Mouse (Mus musculus) stomach, embryonic 14.5 days (tissue): ENCODE results near the gene Slc2a1. TPM values are rescaled to one million over a fixed set of nuclear protein-coding genes. Genes with fewer than 3 reads are reported as not detected.

Experiments
- ATAC-seq: fragments of 200-750 bp; cut with Nextera tagmentation; 2 replicates; pipeline ENCODE4 v1.8.0; 2017; ENCODE audit warnings: low read depth, moderate TSS enrichment; ENCODE audit not compliant: insufficient number of reproducible peaks, insufficient read depth, low FRiP score
- H3K27ac ChIP-seq: fragments of 300-500 bp; sonication (generic); 2 replicates; pipeline ENCODE4 v1.5.1; 2014; ENCODE audit warnings: mild to moderate bottlenecking, low read length, moderate library complexity, mixed read lengths
- H3K27me3 ChIP-seq: fragments of 300-500 bp; sonication (generic); 2 replicates; pipeline ENCODE4 v1.6.1; 2014; ENCODE audit warnings: low read length, control low read depth, mixed read lengths; ENCODE audit not compliant: control insufficient read depth, insufficient read depth
- H3K36me3 ChIP-seq: fragments of 300-500 bp; sonication (generic); 2 replicates; pipeline ENCODE4 v1.6.1; 2014; ENCODE audit warnings: mild to moderate bottlenecking, control low read depth, low read length, moderate library complexity, mixed read lengths; ENCODE audit not compliant: control insufficient read depth, insufficient read depth
- H3K4me1 ChIP-seq: fragments of 300-500 bp; sonication (generic); 2 replicates; pipeline ENCODE4 v1.6.1; 2014; ENCODE audit warnings: low read length, control low read depth, mixed read lengths; ENCODE audit not compliant: control insufficient read depth, insufficient read depth
- H3K4me2 ChIP-seq: fragments of 300-500 bp; sonication (generic); replicated peaks from 2 replicates; pipeline ENCODE4 v1.6.1; 2014; ENCODE audit warnings: low read depth, low read length, control low read depth
- H3K4me3 ChIP-seq: fragments of 300-500 bp; sonication (generic); 2 replicates; pipeline ENCODE4 v1.5.1; 2014; ENCODE audit warnings: low read depth, low read length, control low read depth
- H3K9ac ChIP-seq: fragments of 300-500 bp; sonication (generic); replicated peaks from 2 replicates; pipeline ENCODE4 v1.6.1; 2014; ENCODE audit warnings: low read depth, mild to moderate bottlenecking, control low read depth, low read length, moderate library complexity, mixed read lengths
- H3K9me3 ChIP-seq: fragments of 300-500 bp; sonication (generic); 2 replicates; pipeline ENCODE4 v1.6.1; 2016; ENCODE audit warnings: low read depth, low read length, control low read depth; ENCODE audit not compliant: control insufficient read depth
- WGBS: fragments of 180-500 bp; shearing (Covaris S2); extraction: QIAGEN DNeasy Blood & Tissue Kit; methylation state at CpG from one replicate; pipeline ENCODE4 v1.1.7; 2014; 5-methylcytosine and 5-hydroxymethylcytosine counted together
- polyA plus RNA-seq: library from polyadenylated mRNA; unstranded; fragments of >200 nt; fragmentation: Nextera tagmentation; extraction: Ambion mirVana; gene quantifications from 2 replicates; pipeline ENCODE4 v1.2.1, GENCODE M21; 2014

Slc2a1 gene
- polyA plus RNA-seq, 1 experiment from 2014 or later, result 120 TPM

DNA sequence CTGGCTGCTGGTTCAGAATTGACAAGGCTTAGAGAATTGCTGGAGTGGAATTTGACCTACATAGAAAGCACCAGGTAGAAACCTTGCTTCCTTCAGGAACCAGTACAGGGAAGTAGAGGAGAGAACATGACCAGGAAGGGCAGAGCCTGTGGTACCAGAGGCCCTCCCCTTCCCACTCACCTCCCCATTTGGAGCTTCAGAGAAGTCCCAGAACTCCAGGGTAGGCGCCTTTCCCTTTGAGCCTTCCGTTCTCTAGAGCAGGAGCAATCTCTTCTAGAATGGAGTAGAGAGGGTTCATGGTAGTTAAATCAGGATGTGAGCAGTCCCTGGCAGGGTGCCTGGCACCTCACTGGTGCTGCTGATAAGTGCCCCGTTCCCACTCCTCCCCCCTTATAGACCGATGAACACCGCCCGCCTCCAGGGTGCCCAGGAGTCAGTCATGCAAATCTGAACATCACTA lies 7.1 kb downstream of the Slc2a1 start:
- ATAC-seq, result no peak
- Histone ChIP-seq H3K9me3 (no peaks in the 10 kb centered on the region), H3K4me2 (no peak overlapping the region), H3K36me3 (peaks cover 12% of the 10 kb centered on the region), H3K4me3 (no peak overlapping the region), H3K27me3 (no peaks in the 10 kb centered on the region), H3K27ac (no peak overlapping the region), H3K4me1 (peaks cover 19% of the 10 kb centered on the region), H3K9ac (no peak overlapping the region)
- 65% methylated on average over 6 of the region's 6 CpGs for WGBS

DNA sequence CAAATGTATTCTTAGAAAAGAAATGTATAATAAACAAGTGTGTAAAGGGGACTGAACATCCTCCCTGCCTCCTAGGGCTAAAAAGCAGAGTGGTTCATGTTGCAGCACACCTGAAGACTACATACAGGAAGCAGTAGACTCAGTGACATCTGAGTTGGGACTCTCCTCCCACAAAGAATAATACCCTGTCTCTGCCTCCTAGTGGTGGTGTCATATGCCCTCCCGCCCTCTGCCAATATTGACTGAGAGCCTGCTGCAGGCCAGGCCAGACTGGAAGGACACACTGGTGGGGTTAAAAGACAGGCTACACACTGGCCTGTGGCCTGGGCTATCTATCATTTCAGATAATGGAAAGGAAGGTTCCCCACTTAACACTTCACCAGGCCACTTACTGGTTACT lies 7.8 kb downstream of the Slc2a1 start:
- Histone ChIP-seq H3K9ac (no peak overlapping the region), H3K36me3 (peaks cover 19% of the 10 kb centered on the region), H3K4me1 (peaks cover 20% of the 10 kb centered on the region; the same call in 1 of the 2 replicates), H3K4me2 (no peak overlapping the region), H3K4me3 (no peak overlapping the region), H3K27me3 (no peaks in the 10 kb centered on the region), H3K9me3 (no peaks in the 10 kb centered on the region), H3K27ac (no peak overlapping the region)
- 65% methylated on average over 1 of the region's 1 CpGs for WGBS
- ATAC-seq, result 0 out of 2 replicates have a peak, but pooled peaks have one; percentile 5

GRCm38 (mm10) chr4:119117571-119117970 lies 9.1 kb downstream of the Slc2a1 start:
- no peak for ATAC-seq
- no peak overlapping the region for H3K4me3 ChIP-seq
- no peak overlapping the region for H3K9ac ChIP-seq
- H3K27me3 ChIP-seq, result no peaks in the 10 kb centered on the region
- no peak overlapping the region for H3K4me2 ChIP-seq
- peaks cover 30% of the 10 kb centered on the region for H3K36me3 ChIP-seq
- no peaks in the 10 kb centered on the region for H3K9me3 ChIP-seq
- H3K4me1 ChIP-seq, result peaks cover 24% of the 10 kb centered on the region; the same call in 1 of the 2 replicates
- WGBS, result 84% methylated on average over 5 of the region's 5 CpGs
- H3K27ac ChIP-seq, result no peak overlapping the region

- Histone ChIP-seq H3K27ac (no peak overlapping the region), H3K9me3 (no peaks in the 10 kb centered on the region), H3K9ac (no peak overlapping the region), H3K27me3 (no peaks in the 10 kb centered on the region), H3K4me2 (no peak overlapping the region), H3K36me3 (peaks cover 34% of the 10 kb centered on the region), H3K4me1 (peaks cover 24% of the 10 kb centered on the region; the same call in 1 of the 2 replicates), H3K4me3 (no peak overlapping the region)
- whole genome bisulfite sequencing, result 66% methylated on average over 4 of the region's 4 CpGs
- ATAC-seq, result no peak
Observed at GRCm38 (mm10) chr4:119118659-119119077, 10.2 kb downstream of the Slc2a1 start.

GRCm38 (mm10) chr4:119119354-119119753 lies 10.8 kb downstream of the Slc2a1 start:
- H3K4me1 ChIP-seq, result peaks cover 24% of the 10 kb centered on the region; the same call in 1 of the 2 replicates
- H3K9me3 ChIP-seq, result no peaks in the 10 kb centered on the region
- ATAC-seq, result no peak
- no peak overlapping the region for H3K9ac ChIP-seq
- H3K4me3 ChIP-seq, result no peak overlapping the region
- peaks cover 36% of the 10 kb centered on the region for H3K36me3 ChIP-seq
- H3K27me3 ChIP-seq, result no peaks in the 10 kb centered on the region
- 64% methylated on average over 5 of the region's 5 CpGs for WGBS
- H3K27ac ChIP-seq, result no peak overlapping the region
- H3K4me2 ChIP-seq, result no peak overlapping the region

DNA sequence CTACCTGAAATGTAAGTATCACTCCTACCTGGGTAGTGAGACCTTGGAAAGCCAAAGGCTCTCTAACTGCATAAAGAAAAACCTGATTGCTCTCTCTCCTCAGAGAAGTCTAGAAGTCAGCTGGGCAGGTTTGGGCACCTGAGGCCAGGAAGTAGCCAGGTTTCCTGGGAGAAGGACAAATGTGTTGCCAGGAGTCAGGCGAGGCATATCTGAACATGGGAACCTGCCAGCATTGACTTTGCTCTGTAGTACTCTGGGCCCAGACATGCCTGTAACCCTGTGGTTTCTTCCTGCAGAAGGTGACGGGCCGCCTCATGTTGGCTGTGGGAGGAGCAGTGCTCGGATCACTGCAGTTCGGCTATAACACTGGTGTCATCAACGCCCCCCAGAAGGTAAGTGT lies 11.6 kb downstream of the Slc2a1 start:
- H3K27ac ChIP-seq, result no peak overlapping the region
- WGBS, result 92% methylated on average over 6 of the region's 6 CpGs
- H3K36me3 ChIP-seq, result peaks cover 36% of the 10 kb centered on the region
- H3K9me3 ChIP-seq, result no peaks in the 10 kb centered on the region
- H3K27me3 ChIP-seq, result no peaks in the 10 kb centered on the region
- no peak overlapping the region for H3K4me3 ChIP-seq
- ATAC-seq, result no peak
- H3K4me1 ChIP-seq, result peaks cover 24% of the 10 kb centered on the region; the same call in 1 of the 2 replicates
- no peak overlapping the region for H3K4me2 ChIP-seq
- H3K9ac ChIP-seq, result no peak overlapping the region

DNA sequence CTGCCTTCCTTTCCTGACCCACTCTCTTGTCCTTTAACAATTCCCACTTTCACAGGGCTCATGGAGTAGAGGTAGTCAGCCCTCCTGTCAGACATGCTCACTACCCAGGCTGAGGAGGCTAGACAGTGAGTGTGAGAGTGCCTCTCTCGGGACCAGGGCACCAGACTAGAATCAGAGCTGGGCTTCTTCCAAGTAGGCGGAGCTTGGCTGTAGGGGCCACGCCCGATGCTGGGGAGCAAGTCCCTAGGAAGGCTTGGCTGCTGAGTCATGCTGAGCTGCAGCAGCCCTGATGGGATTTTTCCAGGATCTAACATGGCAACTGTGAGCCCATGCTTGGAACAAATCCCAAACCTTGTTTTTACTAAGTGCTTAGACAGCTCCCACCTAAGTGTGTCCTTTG lies 12.7 kb downstream of the Slc2a1 start:
- no peaks in the 10 kb centered on the region for H3K9me3 ChIP-seq
- H3K9ac ChIP-seq, result no peak overlapping the region
- H3K27ac ChIP-seq, result no peak overlapping the region
- H3K4me3 ChIP-seq, result no peak overlapping the region
- no peaks in the 10 kb centered on the region for H3K27me3 ChIP-seq
- no peak overlapping the region for H3K4me2 ChIP-seq
- WGBS, result 43% methylated on average over 4 of the region's 4 CpGs
- peaks cover 40% of the 10 kb centered on the region for H3K36me3 ChIP-seq
- ATAC-seq, result 0 out of 2 replicates have a peak, but pooled peaks have one; percentile 39
- H3K4me1 ChIP-seq, result peaks cover 14% of the 10 kb centered on the region; the same call in 1 of the 2 replicates

DNA sequence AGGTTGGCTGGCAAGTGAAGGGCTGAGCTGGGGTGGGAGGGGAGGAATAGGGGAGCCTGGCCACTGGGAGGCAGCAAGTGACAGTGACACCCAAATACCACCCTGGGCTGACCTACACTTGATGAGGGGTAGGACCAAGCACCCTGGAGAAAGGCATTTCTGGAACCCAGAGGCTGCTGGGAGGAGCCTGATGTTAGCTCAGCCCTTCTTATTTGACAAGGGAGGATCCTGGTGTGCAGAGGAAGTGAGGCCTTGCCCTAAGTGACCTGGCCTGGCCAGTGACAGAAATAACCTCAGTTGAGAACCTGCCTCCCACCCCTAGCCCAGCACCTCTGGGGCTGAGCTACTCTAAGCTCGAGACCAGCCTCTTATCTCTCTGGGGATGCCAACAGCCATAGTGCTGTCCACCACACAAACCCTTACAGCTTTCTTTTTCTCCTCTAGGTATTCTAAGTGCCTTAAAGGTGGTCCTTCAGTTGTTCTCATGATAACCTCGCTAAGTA lies 16.3 kb downstream of the Slc2a1 start:
- Histone ChIP-seq H3K9me3 (no peaks in the 10 kb centered on the region), H3K9ac (no peak overlapping the region), H3K27ac (no peak overlapping the region), H3K4me2 (no peak overlapping the region), H3K27me3 (no peaks in the 10 kb centered on the region), H3K36me3 (peaks cover 46% of the 10 kb centered on the region), H3K4me3 (no peak overlapping the region), H3K4me1 (peaks cover 9% of the 10 kb centered on the region; the same call in 1 of the 2 replicates)
- 56% methylated on average over 2 of the region's 2 CpGs for WGBS
- no peak for ATAC-seq
